Mouse (Mus musculus) urinary bladder, postnatal 36 days (tissue): ENCODE measurements around the gene Sis.

Source experiments
- DNase-seq, 2 experiments: peaks; one replicate each; pipeline ENCODE4 v3.0.0; 2022; ENCODE audit warnings: low spot score in 2 of 2, mixed read lengths in 1 of 2

Sis gene

GRCm38 (mm10) chr3:72967675-72968074 is at the start of gene Sis:
Gene Sis, minus strand, starts transcription at chr3:72967863.
- DNase-seq, result no peak

GRCm38 (mm10) chr3:73006045-73006444 is 38.4 kb upstream of the Sis start:
- DNase-seq, result no peak

GRCm38 (mm10) chr3:73002933-73003696 is 35.5 kb upstream of the Sis start:
- DNase-seq, result no peak

GRCm38 (mm10) chr3:72997517-72997916 is 29.9 kb upstream of the Sis start:
- DNase-seq, result no peak

- DNase-seq, result no peak
These were observed 23.3 kb upstream of the Sis start for GRCm38 (mm10) chr3:72990992-72991391.

GRCm38 (mm10) chr3:72976602-72977001 is 8.9 kb upstream of the Sis start:
- DNase-seq, result no peak

GRCm38 (mm10) chr3:72918919-72919526 is 48.6 kb downstream of the Sis start:
- no peak for DNase-seq

- no peak for DNase-seq
These were observed 85.2 kb downstream of the Sis start for GRCm38 (mm10) chr3:72882501-72882900.

GRCm38 (mm10) chr3:72868141-72868540 is 99.5 kb downstream of the Sis start:
- no peak for DNase-seq

- DNase-seq, result no peak
These were observed 108.9 kb downstream of the Sis start for GRCm38 (mm10) chr3:72858738-72859137.

- no peak for DNase-seq
These were observed 112.3 kb downstream of the Sis start for GRCm38 (mm10) chr3:72855405-72855804.

- DNase-seq, result no peak
These were observed 127.0 kb downstream of the Sis start for GRCm38 (mm10) chr3:72840641-72841040.
